Mouse (Mus musculus): Measurements from ENCODE around the gene Dph5. TPM values are rescaled to one million over a fixed set of nuclear protein-coding genes. Genes with fewer than 3 reads are reported as not detected.

The Dph5 gene
- polyA plus RNA-seq, 1 experiment, result 14.1 TPM

- no peak overlapping the region for H3ac ChIP-seq (ENCODE audit: control insufficient read depth, insufficient read length, low read depth)
- no peaks in the 10 kb centered on the region for H3K79me2 ChIP-seq (ENCODE audit: control insufficient read depth, insufficient read depth)
- H3K4me3 ChIP-seq (ENCODE audit: insufficient read depth, poor library complexity, severe bottlenecking), result no peak overlapping the region
- no peak for TF ChIP-seq FOSL1 (IDR thresholded peaks at IDR 0.05; ENCODE audit: insufficient read depth, low read length, poor library complexity, severe bottlenecking)
- TF ChIP-seq CEBPB (IDR thresholded peaks at IDR 0.05; ENCODE audit: low read depth), result peak; percentile 55
- H3K36me3 ChIP-seq (ENCODE audit: control insufficient read depth, insufficient read depth), result no peaks in the 10 kb centered on the region
- no peaks in the 10 kb centered on the region for H3K79me3 ChIP-seq (ENCODE audit: low read depth)
- no peaks in the 10 kb centered on the region for H3K27me3 ChIP-seq (ENCODE audit: control insufficient read depth, insufficient read depth, insufficient read length)
Observed at GRCm38 (mm10) chr3:115848686-115849480, 38.8 kb upstream of the Dph5 start.

GRCm38 (mm10) chr3:115850946-115851345 is 36.7 kb upstream of the Dph5 start:
- Histone ChIP-seq H3K79me2 (ENCODE audit: control insufficient read depth, insufficient read depth) (no peaks in the 10 kb centered on the region), H3K79me3 (ENCODE audit: low read depth) (no peaks in the 10 kb centered on the region), H3ac (ENCODE audit: control insufficient read depth, insufficient read length, low read depth) (no peak overlapping the region), H3K4me3 (ENCODE audit: insufficient read depth, poor library complexity, severe bottlenecking) (no peak overlapping the region), H3K36me3 (ENCODE audit: control insufficient read depth, insufficient read depth) (no peaks in the 10 kb centered on the region), H3K27me3 (ENCODE audit: control insufficient read depth, insufficient read depth, insufficient read length) (no peaks in the 10 kb centered on the region)
- TF ChIP-seq MYOD1 (IDR thresholded peaks at IDR 0.05; ENCODE audit: control insufficient read depth, insufficient read length, low read depth) (no peak), MYOG (IDR thresholded peaks at IDR 0.05; ENCODE audit: control insufficient read depth, extremely low read depth, insufficient read length) (no peak), USF1 (IDR thresholded peaks at IDR 0.05; ENCODE audit: low read depth) (no peak), CTCF (IDR thresholded peaks at IDR 0.05; ENCODE audit: control insufficient read depth, insufficient read depth, insufficient read length) (no peak), FOSL1 (IDR thresholded peaks at IDR 0.05; ENCODE audit: insufficient read depth, low read length, poor library complexity, severe bottlenecking) (no peak), MAX (IDR thresholded peaks at IDR 0.05) (no peak), CEBPB (IDR thresholded peaks at IDR 0.05; ENCODE audit: low read depth) (no peak)

DNA sequence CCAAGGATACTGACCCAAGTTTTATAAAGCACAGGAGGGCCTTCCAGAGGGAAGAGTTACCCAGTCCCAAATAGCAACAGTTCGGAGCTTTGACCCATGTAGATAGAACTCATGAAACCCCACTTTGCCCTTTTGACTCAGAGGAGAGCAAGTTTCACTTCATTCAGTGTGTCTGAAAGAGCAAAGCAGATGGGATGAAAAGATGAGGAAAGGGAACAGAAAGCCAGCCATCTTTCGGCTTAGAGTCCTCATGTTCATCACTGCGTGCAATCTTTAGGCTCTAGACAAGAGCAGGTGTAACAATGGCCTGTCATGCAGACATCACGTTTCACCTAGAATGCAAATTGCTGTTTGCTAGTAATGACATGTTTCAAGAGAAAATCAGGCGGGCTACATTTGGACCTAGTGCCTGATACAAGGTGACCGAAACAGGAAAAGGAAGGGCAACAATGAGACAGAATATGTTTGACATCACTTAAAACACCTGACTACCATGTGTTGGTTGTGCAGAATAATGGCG is 32.9 kb upstream of the Dph5 start:
- Histone ChIP-seq H3K27me3 (ENCODE audit: control insufficient read depth, insufficient read depth, insufficient read length) (no peaks in the 10 kb centered on the region), H3K79me3 (ENCODE audit: low read depth) (no peaks in the 10 kb centered on the region), H3K4me3 (ENCODE audit: insufficient read depth, poor library complexity, severe bottlenecking) (no peak overlapping the region), H3ac (ENCODE audit: control insufficient read depth, insufficient read length, low read depth) (no peak overlapping the region), H3K36me3 (ENCODE audit: control insufficient read depth, insufficient read depth) (no peaks in the 10 kb centered on the region), H3K79me2 (ENCODE audit: control insufficient read depth, insufficient read depth) (no peaks in the 10 kb centered on the region)
- TF ChIP-seq CEBPB (IDR thresholded peaks at IDR 0.05; ENCODE audit: low read depth) (no peak), MYOG (IDR thresholded peaks at IDR 0.05; ENCODE audit: control insufficient read depth, extremely low read depth, insufficient read length) (no peak), CTCF (IDR thresholded peaks at IDR 0.05; ENCODE audit: control insufficient read depth, insufficient read depth, insufficient read length) (no peak), MYOD1 (IDR thresholded peaks at IDR 0.05; ENCODE audit: control insufficient read depth, insufficient read length, low read depth) (no peak), FOSL1 (IDR thresholded peaks at IDR 0.05; ENCODE audit: insufficient read depth, low read length, poor library complexity, severe bottlenecking) (no peak), MAX (IDR thresholded peaks at IDR 0.05) (no peak), USF1 (IDR thresholded peaks at IDR 0.05; ENCODE audit: low read depth) (no peak)

DNA sequence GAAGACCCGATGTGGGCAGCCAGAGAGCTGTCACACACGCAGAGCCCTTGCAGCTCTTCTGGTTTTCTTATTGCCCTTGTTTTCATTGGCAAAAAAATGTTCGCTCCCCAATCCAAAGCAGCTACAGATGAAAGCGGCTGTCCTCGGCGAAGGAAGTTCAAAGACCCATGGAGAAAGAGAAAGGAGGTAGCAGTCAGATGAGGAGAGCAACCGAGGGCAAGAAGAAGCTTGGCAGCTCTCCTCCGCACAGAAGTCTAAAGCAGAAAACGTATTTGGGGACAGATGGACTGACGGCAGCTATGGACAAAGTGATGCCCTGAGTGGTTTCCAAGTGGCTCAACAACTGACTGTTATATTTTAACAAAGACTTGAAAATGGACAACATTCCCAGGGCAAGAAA is 32.1 kb upstream of the Dph5 start:
- Histone ChIP-seq H3ac (ENCODE audit: control insufficient read depth, insufficient read length, low read depth) (no peak overlapping the region), H3K27me3 (ENCODE audit: control insufficient read depth, insufficient read depth, insufficient read length) (no peaks in the 10 kb centered on the region), H3K36me3 (ENCODE audit: control insufficient read depth, insufficient read depth) (no peaks in the 10 kb centered on the region), H3K79me3 (ENCODE audit: low read depth) (no peaks in the 10 kb centered on the region), H3K79me2 (ENCODE audit: control insufficient read depth, insufficient read depth) (no peaks in the 10 kb centered on the region), H3K4me3 (ENCODE audit: insufficient read depth, poor library complexity, severe bottlenecking) (no peak overlapping the region)
- no peak for TF ChIP-seq CTCF (IDR thresholded peaks at IDR 0.05; ENCODE audit: control insufficient read depth, insufficient read depth, insufficient read length)
- TF ChIP-seq MYOD1 (IDR thresholded peaks at IDR 0.05; ENCODE audit: control insufficient read depth, insufficient read length, low read depth), result no peak
- TF ChIP-seq MYOG (IDR thresholded peaks at IDR 0.05; ENCODE audit: control insufficient read depth, extremely low read depth, insufficient read length), result no peak

DNA sequence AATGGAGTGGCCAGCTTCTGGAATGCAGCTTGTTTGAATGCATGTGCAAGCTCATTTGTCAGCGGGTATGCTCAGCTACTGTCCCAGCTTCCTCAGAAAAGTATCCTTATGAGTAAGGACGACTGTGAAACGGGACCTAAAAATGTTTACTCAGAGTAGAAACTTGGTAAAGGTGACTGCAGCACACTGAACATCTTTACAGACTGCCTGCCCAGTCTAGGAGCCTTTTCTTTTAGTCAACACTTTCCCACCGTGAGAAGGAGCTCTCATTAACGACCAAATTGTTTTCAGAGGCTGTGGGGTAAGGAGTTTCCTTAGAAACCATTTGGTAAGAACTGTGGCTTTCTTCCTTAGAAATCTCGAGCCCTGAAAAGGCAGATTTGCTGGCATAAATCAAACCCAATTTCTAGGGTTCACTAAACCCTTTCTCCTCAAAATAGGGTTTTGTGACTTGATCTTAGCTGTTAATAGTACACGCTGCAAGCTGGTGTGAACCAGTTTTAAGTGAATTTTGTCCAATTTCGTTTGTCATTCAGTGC is 31.1 kb upstream of the Dph5 start:
- no peaks in the 10 kb centered on the region for H3K36me3 ChIP-seq (ENCODE audit: control insufficient read depth, insufficient read depth)
- H3K4me3 ChIP-seq (ENCODE audit: insufficient read depth, poor library complexity, severe bottlenecking), result no peak overlapping the region
- H3K79me2 ChIP-seq (ENCODE audit: control insufficient read depth, insufficient read depth), result no peaks in the 10 kb centered on the region
- no peaks in the 10 kb centered on the region for H3K79me3 ChIP-seq (ENCODE audit: low read depth)
- no peaks in the 10 kb centered on the region for H3K27me3 ChIP-seq (ENCODE audit: control insufficient read depth, insufficient read depth, insufficient read length)
- no peak overlapping the region for H3ac ChIP-seq (ENCODE audit: control insufficient read depth, insufficient read length, low read depth)
- TF ChIP-seq MYOD1 (IDR thresholded peaks at IDR 0.05; ENCODE audit: control insufficient read depth, insufficient read length, low read depth) (no peak), CTCF (IDR thresholded peaks at IDR 0.05; ENCODE audit: control insufficient read depth, insufficient read depth, insufficient read length) (no peak), FOSL1 (IDR thresholded peaks at IDR 0.05; ENCODE audit: insufficient read depth, low read length, poor library complexity, severe bottlenecking) (no peak), USF1 (IDR thresholded peaks at IDR 0.05; ENCODE audit: low read depth) (no peak), MYOG (IDR thresholded peaks at IDR 0.05; ENCODE audit: control insufficient read depth, extremely low read depth, insufficient read length) (no peak), MAX (IDR thresholded peaks at IDR 0.05) (no peak), CEBPB (IDR thresholded peaks at IDR 0.05; ENCODE audit: low read depth) (no peak)

DNA sequence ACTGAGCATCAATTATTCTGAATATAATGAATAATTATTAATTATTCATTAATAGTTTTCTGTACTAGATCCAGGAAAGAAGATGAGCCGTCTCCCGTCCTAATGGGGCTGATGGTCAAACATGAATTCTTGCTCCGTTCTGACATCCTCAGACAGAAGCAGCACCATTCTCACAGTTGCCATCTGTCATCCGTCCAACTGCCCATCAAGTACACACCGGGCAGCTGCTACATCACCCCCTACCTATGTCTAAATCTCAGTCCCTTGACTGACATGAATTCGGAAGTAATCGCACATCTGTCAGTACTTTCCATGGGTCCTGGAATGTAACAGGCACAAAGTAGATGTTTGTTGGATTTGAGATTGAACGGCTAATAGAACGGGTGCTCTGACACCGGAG is 30.2 kb upstream of the Dph5 start:
- no peak for TF ChIP-seq CTCF (IDR thresholded peaks at IDR 0.05; ENCODE audit: control insufficient read depth, insufficient read depth, insufficient read length)
- no peak for TF ChIP-seq CEBPB (IDR thresholded peaks at IDR 0.05; ENCODE audit: low read depth)
- no peak for TF ChIP-seq MYOG (IDR thresholded peaks at IDR 0.05; ENCODE audit: control insufficient read depth, extremely low read depth, insufficient read length)
- TF ChIP-seq MYOD1 (IDR thresholded peaks at IDR 0.05; ENCODE audit: control insufficient read depth, insufficient read length, low read depth), result no peak
- TF ChIP-seq USF1 (IDR thresholded peaks at IDR 0.05; ENCODE audit: low read depth), result no peak
- TF ChIP-seq MAX (IDR thresholded peaks at IDR 0.05), result no peak
- TF ChIP-seq FOSL1 (IDR thresholded peaks at IDR 0.05; ENCODE audit: insufficient read depth, low read length, poor library complexity, severe bottlenecking), result no peak
- Histone ChIP-seq H3K4me3 (ENCODE audit: insufficient read depth, poor library complexity, severe bottlenecking) (no peak overlapping the region), H3K36me3 (ENCODE audit: control insufficient read depth, insufficient read depth) (no peaks in the 10 kb centered on the region), H3ac (ENCODE audit: control insufficient read depth, insufficient read length, low read depth) (no peak overlapping the region), H3K79me3 (ENCODE audit: low read depth) (no peaks in the 10 kb centered on the region), H3K79me2 (ENCODE audit: control insufficient read depth, insufficient read depth) (no peaks in the 10 kb centered on the region), H3K27me3 (ENCODE audit: control insufficient read depth, insufficient read depth, insufficient read length) (no peaks in the 10 kb centered on the region)

All from C2C12 (cell line).